Mouse (Mus musculus): ENCODE results near the gene Rpgrip1l. TPM values are rescaled to one million over a fixed set of nuclear protein-coding genes. Genes with fewer than 3 reads are reported as not detected.
A peak's percentile ranks its signal among the peaks of the same experiment; 100 is the strongest.

Rpgrip1l gene
- total RNA-seq, 1 experiment from 2014 or later: 10.6 TPM

DNA sequence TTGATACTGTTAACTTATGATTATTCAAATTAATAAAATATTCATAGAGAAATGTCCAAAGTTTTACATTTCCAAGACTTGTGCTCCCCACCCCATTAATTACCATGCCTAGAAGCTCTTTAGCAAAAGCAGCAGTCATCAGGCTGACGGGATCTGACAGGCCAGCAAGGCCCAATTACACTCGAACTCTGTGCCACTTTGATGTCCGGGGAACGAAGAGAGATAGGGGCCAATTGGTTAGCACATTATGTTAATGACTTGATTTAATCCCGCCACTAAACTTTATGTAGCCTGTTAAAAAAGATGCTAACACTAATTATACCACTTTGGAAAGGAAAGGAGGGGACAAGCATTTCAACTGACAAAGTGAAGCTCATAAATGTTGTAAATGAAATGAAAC lies 71.7 kb downstream of the Rpgrip1l start:
- ATAC-seq (replicated peaks in 1 of 2; ENCODE audit: insufficient read depth in 1 of 2, low FRiP score in 2 of 2, low TSS enrichment in 1 of 2, low read depth in 1 of 2, poor library complexity in 2 of 2, severe bottlenecking in 2 of 2): no peak

GRCm38 (mm10) chr8:91237191-91237590 lies 75.9 kb downstream of the Rpgrip1l start:
- ATAC-seq (replicated peaks in 1 of 2; ENCODE audit: insufficient read depth in 1 of 2, low FRiP score in 2 of 2, low TSS enrichment in 1 of 2, low read depth in 1 of 2, poor library complexity in 2 of 2, severe bottlenecking in 2 of 2): no peak

DNA sequence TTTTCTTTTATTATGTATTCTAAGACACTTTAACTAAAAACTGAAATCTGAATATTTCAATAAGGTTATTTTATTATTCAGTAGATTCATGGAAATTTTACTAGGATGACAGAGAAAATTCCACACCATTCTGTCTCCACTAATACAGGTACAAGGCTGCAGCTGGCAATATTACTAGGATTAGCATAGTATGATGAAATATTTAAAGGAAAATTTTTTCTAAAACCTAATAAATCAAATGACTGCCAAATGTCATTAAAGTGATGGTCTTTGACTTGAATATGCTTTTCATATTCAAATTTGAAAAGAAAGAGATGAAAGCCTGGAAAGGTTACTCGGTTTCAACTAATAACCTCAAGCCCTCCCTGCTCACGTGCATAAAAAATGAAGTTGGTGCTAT lies 79.0 kb downstream of the Rpgrip1l start:
- ATAC-seq (replicated peaks in 1 of 2; ENCODE audit: insufficient read depth in 1 of 2, low FRiP score in 2 of 2, low TSS enrichment in 1 of 2, low read depth in 1 of 2, poor library complexity in 2 of 2, severe bottlenecking in 2 of 2): no peak

DNA sequence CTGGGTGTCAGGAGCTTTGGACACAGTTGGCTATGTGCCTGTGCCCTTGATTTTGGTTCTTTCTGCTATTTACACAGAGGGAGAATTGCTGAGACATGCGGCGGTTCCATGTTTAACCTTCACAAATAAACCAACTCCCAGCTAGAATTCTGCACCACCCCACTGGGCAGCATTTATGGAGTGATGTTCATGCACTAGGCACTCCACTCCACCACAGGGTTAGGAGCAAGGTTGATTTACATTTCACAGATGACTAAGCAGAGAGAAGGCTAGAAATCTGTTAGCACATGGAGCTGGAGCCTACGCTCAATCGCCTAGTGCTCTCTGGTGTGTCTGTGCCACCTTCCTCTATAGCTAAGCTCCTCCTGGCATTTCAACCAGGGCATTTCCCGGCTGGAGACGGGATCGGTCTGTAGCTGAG lies 85.6 kb downstream of the Rpgrip1l start:
- ATAC-seq (replicated peaks in 1 of 2; ENCODE audit: insufficient read depth in 1 of 2, low FRiP score in 2 of 2, low TSS enrichment in 1 of 2, low read depth in 1 of 2, poor library complexity in 2 of 2, severe bottlenecking in 2 of 2): no peak

- no peak for ATAC-seq (replicated peaks in 1 of 2; ENCODE audit: insufficient read depth in 1 of 2, low FRiP score in 2 of 2, low TSS enrichment in 1 of 2, low read depth in 1 of 2, poor library complexity in 2 of 2, severe bottlenecking in 2 of 2)
Observed at GRCm38 (mm10) chr8:91224227-91224626, 88.8 kb downstream of the Rpgrip1l start.

GRCm38 (mm10) chr8:91221841-91222240 lies 91.2 kb downstream of the Rpgrip1l start:
- ATAC-seq (replicated peaks in 1 of 2; ENCODE audit: insufficient read depth in 1 of 2, low FRiP score in 2 of 2, low TSS enrichment in 1 of 2, low read depth in 1 of 2, poor library complexity in 2 of 2, severe bottlenecking in 2 of 2): no peak

DNA sequence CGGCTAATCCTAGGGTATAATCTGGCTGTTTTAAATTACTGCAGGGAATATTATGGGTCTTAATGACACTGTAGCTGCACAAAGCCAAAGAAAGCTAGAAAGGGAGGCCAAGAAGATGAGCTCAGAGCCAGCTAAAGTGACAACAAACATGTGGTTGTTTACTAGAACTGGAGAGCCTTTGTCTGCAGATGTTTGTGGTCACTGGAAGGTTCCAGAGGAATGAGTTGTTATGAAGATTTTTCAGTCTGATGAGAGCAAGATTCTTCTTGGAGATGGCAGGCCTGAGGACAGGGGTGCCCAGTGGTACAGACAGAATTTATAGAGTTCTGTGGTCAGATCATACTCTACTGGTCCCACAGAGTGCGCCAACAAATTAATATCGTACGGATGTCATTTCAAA lies 94.8 kb downstream of the Rpgrip1l start:
- no peak for ATAC-seq (replicated peaks in 1 of 2; ENCODE audit: insufficient read depth in 1 of 2, low FRiP score in 2 of 2, low TSS enrichment in 1 of 2, low read depth in 1 of 2, poor library complexity in 2 of 2, severe bottlenecking in 2 of 2)

GRCm38 (mm10) chr8:91217062-91217905 lies 95.8 kb downstream of the Rpgrip1l start:
- no peak for ATAC-seq (replicated peaks in 1 of 2; ENCODE audit: insufficient read depth in 1 of 2, low FRiP score in 2 of 2, low TSS enrichment in 1 of 2, low read depth in 1 of 2, poor library complexity in 2 of 2, severe bottlenecking in 2 of 2)

- no peak for ATAC-seq (replicated peaks in 1 of 2; ENCODE audit: insufficient read depth in 1 of 2, low FRiP score in 2 of 2, low TSS enrichment in 1 of 2, low read depth in 1 of 2, poor library complexity in 2 of 2, severe bottlenecking in 2 of 2)
Observed at GRCm38 (mm10) chr8:91214287-91214686, 98.8 kb downstream of the Rpgrip1l start.

- no peak for ATAC-seq (replicated peaks in 1 of 2; ENCODE audit: insufficient read depth in 1 of 2, low FRiP score in 2 of 2, low TSS enrichment in 1 of 2, low read depth in 1 of 2, poor library complexity in 2 of 2, severe bottlenecking in 2 of 2)
Observed at GRCm38 (mm10) chr8:91212948-91213347, 100.1 kb downstream of the Rpgrip1l start.

GRCm38 (mm10) chr8:91209658-91210057 lies 103.4 kb downstream of the Rpgrip1l start:
- no peak for ATAC-seq (replicated peaks in 1 of 2; ENCODE audit: insufficient read depth in 1 of 2, low FRiP score in 2 of 2, low TSS enrichment in 1 of 2, low read depth in 1 of 2, poor library complexity in 2 of 2, severe bottlenecking in 2 of 2)

GRCm38 (mm10) chr8:91207676-91208075 lies 105.4 kb downstream of the Rpgrip1l start:
- ATAC-seq (replicated peaks in 1 of 2; ENCODE audit: insufficient read depth in 1 of 2, low FRiP score in 2 of 2, low TSS enrichment in 1 of 2, low read depth in 1 of 2, poor library complexity in 2 of 2, severe bottlenecking in 2 of 2): no peak

- ATAC-seq (replicated peaks in 1 of 2; ENCODE audit: insufficient read depth in 1 of 2, low FRiP score in 2 of 2, low TSS enrichment in 1 of 2, low read depth in 1 of 2, poor library complexity in 2 of 2, severe bottlenecking in 2 of 2): no peak
Observed at GRCm38 (mm10) chr8:91205897-91206296, 107.2 kb downstream of the Rpgrip1l start.

GRCm38 (mm10) chr8:91201184-91201583 lies 111.9 kb downstream of the Rpgrip1l start:
- no peak for ATAC-seq (replicated peaks in 1 of 2; ENCODE audit: insufficient read depth in 1 of 2, low FRiP score in 2 of 2, low TSS enrichment in 1 of 2, low read depth in 1 of 2, poor library complexity in 2 of 2, severe bottlenecking in 2 of 2)

DNA sequence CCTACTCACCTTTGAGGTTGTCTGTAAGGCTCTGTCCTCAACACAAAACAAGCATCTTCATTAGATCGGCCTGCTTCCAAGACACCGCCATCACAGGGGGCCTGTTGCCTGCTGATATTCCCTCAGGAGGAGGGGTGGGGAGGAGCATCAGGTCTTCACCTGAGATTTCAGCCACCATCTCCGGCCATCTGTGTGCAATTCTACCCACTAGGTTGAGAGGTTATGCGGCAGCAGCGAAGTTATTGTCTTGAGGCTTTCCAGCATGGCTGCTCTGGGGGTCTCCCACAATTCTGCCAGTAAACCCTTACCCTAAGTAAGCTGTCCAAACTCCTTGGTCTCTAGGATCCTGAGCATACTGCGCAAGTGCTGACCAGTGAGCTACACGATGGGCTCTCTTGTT lies 113.2 kb downstream of the Rpgrip1l start, which contains the start of gene Aktip:
Gene Aktip (minus strand): TSS at position 101 of the 400 bp plus-strand sequence.
- ATAC-seq (replicated peaks in 1 of 2; ENCODE audit: insufficient read depth in 1 of 2, low FRiP score in 2 of 2, low TSS enrichment in 1 of 2, low read depth in 1 of 2, poor library complexity in 2 of 2, severe bottlenecking in 2 of 2): no peak

- ATAC-seq (replicated peaks in 1 of 2; ENCODE audit: insufficient read depth in 1 of 2, low FRiP score in 2 of 2, low TSS enrichment in 1 of 2, low read depth in 1 of 2, poor library complexity in 2 of 2, severe bottlenecking in 2 of 2): no peak
Observed at GRCm38 (mm10) chr8:91198036-91198435, 115.0 kb downstream of the Rpgrip1l start.

DNA sequence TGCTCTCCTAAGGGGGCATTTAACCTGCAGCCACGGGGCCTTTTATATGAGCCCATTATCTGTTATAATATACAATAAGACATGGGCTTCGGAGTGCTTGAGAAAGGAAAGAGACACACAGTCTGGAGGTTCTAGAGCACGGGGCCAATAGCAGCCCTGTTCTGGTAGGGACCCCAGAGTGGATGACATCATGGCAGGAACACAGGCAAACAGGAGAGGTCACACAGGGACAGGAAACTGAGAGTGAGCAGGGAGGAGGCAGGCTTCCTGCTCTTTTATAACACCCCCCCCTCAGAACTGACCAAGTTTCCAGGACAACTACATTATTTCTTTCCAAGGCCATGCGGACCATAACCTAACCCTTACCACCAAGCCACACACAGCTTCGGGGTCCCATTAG lies 115.8 kb downstream of the Rpgrip1l start:
- peak; percentile 50 to 80 for ATAC-seq (replicated peaks in 1 of 2; ENCODE audit: insufficient read depth in 1 of 2, low FRiP score in 2 of 2, low TSS enrichment in 1 of 2, low read depth in 1 of 2, poor library complexity in 2 of 2, severe bottlenecking in 2 of 2)

DNA sequence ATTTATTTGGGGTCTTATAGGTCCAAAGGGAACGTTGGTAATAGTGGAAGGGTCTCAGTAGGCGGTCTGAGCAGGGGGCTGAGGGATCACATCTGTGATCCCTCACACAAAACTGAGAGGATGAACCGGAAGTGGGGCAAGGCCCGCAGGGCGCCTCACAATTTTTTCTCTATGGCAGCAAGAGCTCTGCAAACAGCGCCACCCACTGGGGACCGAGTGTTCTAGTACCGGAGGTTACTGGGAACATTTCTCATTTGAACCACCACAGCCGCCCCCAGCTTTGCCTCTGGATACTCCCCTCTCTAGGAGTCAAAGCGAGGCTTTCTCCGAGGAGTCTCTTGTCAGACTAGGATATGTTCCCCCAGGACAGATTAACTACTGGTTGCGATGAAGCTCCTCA lies 116.4 kb downstream of the Rpgrip1l start:
- ATAC-seq (replicated peaks in 1 of 2; ENCODE audit: insufficient read depth in 1 of 2, low FRiP score in 2 of 2, low TSS enrichment in 1 of 2, low read depth in 1 of 2, poor library complexity in 2 of 2, severe bottlenecking in 2 of 2): no peak

DNA sequence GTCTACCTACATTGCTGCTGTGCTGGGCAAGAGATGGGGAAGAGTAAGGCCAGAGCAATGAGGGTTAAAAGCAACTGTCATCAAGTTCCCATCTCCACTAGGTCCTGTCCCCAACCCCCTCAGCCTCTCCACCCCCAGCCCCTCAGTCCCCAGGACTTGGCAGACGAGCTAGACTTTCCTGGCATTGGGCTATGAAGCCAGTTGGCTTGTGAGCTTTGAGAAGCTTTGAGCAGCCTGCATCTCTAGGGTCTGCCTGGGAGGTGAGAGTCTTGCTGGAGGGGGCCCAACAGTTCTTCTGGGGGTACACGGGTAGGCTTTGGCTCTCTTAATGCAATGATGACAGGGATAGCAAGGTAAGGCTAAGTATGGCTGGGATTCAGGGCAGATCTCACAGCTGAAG lies 119.0 kb downstream of the Rpgrip1l start:
- ATAC-seq (replicated peaks in 1 of 2; ENCODE audit: insufficient read depth in 1 of 2, low FRiP score in 2 of 2, low TSS enrichment in 1 of 2, low read depth in 1 of 2, poor library complexity in 2 of 2, severe bottlenecking in 2 of 2): no peak
